Mouse (Mus musculus) T-helper 17 cell (primary cell): ENCODE data around the gene Baz2b.

Source experiments
- in situ Hi-C, 2 experiments: fragments of 300-600 bp; cut with MboI, MseI; formaldehyde crosslinking; loops; 1 replicate in 1 of 2; 2 replicates in 1 of 2; pipeline ENCODE4 v1.15.1; 2025; ENCODE audit warnings: high pct_unique_total_duplicates in 2 of 2

The Baz2b gene

GRCm38 (mm10) chr2:60056043-60056442 lies 153.6 kb downstream of the Baz2b start:
- in situ Hi-C loops, result no loop called here

DNA sequence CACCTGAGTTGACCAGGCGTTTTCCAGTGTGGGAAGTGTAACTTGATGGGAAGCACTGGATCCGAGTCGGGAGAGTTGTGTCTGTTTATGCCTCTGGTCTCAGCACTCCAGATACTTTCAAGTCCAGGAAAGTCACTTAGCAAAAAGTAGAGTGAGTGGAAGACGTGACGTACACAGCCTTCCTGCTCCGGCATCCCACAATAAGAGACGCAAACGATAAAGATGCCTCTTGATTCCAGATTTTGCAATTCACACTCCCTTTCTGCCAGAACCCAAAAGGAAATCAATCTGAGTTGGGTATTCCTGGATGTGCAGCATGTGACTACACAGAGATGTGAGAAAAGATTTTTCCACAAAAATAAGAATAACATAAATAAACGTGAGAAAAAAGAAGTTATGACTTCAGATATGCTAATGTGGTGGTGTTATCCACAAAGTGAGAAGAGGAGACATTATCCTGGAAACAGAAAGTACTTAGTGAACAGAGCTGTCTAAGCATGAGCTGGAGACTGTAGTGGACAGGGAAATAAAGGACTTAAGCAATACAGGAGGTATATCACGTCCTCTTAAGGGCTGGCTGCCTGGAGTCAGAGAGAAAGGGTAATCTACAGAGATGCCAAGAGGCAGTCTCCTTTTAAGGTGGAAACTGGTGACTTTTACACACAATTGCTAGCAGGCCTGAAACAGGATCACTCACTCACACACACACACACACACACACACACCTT lies 154.7 kb downstream of the Baz2b start:
- in situ Hi-C loops, result no loop called here

DNA sequence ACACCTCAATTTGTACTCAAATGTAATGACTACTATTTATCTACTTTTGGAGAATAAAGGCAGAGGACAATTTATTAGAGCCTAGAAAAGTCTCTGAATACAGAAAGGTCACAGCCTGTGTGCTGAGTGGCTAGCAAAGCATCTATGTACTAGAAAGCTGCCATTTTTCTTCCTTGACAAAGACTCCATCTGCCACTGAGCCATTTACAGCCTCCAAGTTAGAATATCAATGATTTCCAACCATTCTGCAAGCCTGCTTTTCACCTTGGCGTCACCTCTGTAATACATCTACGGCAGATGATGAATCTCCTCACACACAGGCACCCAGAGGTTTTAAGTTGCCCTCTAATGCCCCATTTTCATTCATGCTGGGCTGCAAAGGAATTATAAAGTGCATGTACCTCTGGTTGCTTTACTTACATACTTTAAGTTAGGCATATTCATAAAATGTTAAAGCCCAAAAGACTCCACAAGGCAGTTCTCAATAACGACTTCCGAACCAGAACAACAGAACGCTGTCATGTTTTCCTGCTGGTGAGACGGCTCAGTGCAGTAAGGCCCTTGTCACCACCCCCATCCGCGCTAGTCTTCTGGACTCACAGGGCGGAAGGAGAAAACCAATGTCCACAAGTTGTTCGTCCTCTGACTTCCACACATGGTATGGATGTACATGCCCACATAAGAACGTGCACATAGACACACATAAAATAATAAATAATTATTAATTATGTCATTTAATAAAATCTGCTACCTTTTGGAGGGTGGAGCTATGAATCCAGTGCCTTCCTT lies 156.2 kb downstream of the Baz2b start:
- in situ Hi-C loops, result no loop called here

DNA sequence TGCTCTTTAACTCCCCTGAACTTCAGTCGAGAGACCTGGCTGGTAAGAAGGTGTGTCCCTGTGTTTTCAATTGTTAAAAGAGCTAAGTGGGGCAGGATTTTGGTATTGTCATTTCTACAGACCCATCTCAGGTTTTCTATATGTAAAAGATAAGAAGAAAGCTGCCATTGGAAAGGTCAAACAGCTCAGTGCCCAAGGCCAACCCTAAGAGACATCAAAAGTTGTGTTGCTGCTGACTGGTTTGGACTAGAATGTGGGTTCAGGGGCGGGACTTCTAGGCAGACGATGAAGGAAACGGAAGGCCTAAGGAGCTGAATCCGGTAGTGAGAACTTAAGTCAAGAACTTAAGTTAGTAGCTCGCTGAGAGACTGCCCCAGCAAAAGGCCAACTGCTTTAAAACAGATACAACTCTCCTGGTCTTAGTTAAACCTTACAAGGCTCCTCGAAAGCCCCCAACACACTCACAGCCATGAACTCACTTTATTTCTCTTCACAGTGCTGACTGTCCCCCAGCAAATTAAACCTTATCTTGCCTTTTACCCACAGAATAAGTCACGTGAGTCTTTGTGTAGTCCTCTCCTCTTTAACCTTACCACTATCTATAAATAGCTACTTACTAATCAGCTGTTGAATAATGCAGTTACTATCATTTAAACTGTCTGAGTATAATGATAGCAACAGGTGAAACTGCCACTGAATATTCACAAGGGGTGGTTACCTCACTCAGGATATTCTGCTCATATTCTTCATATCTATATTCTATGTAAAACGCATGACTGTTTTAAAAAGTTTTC lies 158.8 kb downstream of the Baz2b start:
- in situ Hi-C loops, result no loop called here

DNA sequence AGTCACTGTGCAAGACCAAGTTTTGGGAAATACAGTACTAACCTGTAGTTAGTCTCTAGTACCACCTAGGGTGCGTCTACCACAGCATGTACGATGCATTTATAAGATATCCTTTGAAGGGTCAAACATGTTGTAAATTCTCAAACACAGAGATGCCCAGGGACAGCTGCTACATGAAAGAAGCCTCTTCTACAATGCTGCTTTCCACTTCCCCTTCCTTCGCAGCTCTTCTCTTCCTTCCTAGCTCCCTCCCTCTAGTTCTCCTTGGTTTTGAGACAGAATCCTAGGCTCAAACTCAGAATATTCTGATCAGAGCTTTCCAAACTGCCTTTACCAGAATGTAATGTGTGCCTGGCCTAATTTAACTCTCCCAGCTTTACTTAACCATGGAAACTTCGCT lies 159.8 kb downstream of the Baz2b start:
- in situ Hi-C loops, result loop anchor here in 1 of 2 experiments (10.0 kb wide), 1 partner anchor 155 kb away; the partner anchor contains the start of genes Baz2b and March7

DNA sequence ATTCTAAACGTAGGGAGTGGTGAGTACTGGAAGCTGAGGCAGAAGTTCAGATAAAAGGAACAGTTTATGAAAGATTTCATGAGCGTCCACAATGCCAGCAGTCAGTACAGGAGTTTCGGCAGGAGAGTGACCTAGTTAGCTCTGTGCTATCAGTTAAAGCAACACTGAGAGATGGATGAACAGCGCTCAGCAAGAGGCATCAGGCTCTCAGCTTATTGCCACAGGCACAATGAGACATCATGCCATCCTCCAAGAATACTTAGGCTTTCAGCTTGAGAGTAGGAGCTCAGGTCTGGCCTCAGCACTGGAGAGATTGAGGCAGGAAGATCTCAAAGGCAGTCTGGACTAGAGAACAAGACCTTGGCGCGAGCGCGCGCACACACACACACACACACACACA lies 160.3 kb downstream of the Baz2b start:
- in situ Hi-C loops, result loop anchor here in 1 of 2 experiments (10.0 kb wide), 1 partner anchor 155 kb away; the partner anchor contains the start of genes Baz2b and March7

DNA sequence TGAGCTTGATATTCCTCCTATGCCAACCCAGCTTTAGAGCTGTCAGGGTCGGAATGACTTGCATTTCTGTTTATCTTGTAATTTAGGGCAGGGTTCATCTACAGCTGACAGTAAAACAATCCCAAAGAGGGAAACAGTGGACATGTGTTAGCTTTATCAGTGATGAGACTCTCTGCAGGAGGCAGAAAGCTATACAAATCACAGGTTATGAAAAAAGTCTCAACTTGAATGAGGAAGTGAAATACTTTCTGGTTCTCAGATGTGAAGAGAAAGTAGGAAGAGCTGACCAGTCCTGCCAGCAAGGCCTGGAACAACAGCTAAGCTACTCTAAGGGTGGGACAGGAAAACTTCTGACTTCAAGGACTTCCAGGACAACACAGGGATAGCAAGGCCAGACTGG lies 163.6 kb downstream of the Baz2b start:
- in situ Hi-C loops, result loop anchor here in 1 of 2 experiments (10.0 kb wide), 1 partner anchor 159 kb away; the partner anchor contains the start of genes Baz2b and March7

GRCm38 (mm10) chr2:60044988-60045387 lies 164.7 kb downstream of the Baz2b start:
- in situ Hi-C loops, result loop anchor here (5.0 to 10.0 kb wide), 3 partner anchors 82 to 160 kb away; partner anchors contain the start of genes Baz2b (in 1 of the 2) and March7 (in 1 of the 2)

DNA sequence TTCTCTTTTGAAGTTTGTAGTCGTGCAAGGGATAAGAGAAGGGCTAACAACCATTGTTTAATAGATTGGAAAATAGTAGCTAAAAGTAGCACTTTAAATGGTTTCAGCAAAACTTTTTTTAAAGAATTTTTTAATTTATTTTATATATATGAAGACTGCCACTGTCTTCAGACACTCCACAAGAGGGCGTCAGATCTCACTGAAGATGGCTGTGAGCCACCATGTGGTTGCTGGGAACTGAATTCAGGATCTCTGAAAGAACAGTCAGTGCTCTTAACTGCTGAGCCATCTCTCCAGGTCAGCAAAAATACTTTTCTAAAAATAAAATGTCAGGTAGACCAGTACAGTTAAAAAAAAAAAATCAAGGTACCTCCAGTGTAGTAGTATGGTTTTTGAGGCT lies 165.1 kb downstream of the Baz2b start:
- in situ Hi-C loops, result loop anchor here (5.0 to 10.0 kb wide), 3 partner anchors 83 to 160 kb away; partner anchors contain the start of genes Baz2b (in 1 of the 2) and March7 (in 1 of the 2)

DNA sequence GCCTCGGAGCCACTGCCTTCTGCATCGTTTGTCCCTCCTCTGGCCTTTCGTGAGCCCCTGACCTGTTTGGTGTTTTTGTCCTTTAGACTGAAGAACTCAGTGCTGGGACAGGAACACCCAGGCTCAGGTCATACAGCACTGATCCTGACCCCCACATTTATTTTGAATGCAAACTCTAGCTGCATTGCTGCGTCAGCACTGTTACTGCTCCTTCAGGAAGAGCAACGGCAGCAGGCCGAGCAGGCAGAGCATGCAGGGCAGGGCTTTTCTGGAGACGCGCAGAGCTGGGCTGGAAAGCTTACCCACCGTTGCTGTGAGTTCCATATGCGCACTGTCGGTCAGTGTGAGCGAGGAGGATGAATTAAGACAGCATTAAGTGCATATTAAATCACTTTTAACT lies 166.9 kb downstream of the Baz2b start:
- in situ Hi-C loops, result loop anchor here (5.0 to 10.0 kb wide), 3 partner anchors 85 to 162 kb away; partner anchors contain the start of genes Baz2b (in 1 of the 2) and March7 (in 1 of the 2)

DNA sequence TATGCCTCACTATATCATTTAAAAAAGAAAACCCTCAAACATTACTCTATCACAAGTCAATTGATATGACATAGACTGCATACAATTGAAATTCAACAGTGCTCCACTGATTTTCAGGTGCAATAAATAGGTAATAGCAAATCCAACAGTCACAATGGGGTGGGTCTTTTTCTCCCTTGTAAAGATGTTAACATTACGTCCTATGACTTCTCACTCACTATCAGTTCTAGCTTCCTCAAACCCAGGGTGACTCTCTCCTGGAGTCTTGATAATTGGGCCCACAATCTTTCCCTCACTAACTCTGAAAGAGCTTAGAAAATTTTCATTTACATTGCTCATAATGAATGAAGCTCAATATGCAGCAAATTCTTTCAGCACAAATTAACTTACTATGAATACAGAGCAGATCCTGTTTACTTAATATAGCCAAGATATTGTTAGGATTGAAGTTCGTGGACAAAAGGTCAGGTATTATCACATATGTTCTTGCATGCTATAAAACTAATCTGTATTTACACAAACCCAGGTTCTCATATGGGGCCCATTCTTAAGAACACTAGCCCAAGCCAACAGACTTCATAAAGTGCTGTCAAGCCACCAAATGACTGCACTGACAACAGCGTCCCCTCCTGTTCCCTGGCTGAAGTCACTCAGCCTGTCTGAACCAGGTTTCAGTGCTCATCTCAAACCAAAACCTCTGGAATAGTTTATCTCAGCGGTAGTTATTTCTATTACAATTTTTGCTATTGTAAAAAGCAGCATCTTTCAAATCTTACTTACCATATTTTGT lies 168.0 kb downstream of the Baz2b start:
- in situ Hi-C loops, result loop anchor here (5.0 to 10.0 kb wide), 3 partner anchors 86 to 163 kb away; partner anchors contain the start of genes Baz2b (in 1 of the 2) and March7 (in 1 of the 2)

DNA sequence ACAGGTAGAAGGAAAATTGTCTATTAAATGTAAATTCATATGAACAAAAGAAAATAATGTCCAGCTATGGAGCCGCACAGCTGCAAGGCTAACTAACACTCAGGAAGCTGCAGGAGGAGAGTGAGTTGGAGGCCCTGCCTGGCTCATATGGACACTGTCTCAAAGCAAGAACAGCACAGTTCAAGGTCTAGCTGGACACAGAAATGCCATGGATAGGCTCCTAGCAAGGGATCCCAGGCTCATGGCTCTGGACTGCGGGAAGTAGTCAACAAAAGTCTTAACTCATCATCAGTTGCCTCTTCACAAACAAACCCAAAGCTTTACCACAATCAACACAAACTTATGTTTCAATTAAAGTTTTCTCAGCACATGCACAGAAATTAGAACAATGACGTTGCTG lies 169.5 kb downstream of the Baz2b start:
- in situ Hi-C loops, result loop anchor here (5.0 to 10.0 kb wide), 3 partner anchors 87 to 165 kb away; partner anchors contain the start of genes Baz2b (in 1 of the 2) and March7 (in 1 of the 2)

DNA sequence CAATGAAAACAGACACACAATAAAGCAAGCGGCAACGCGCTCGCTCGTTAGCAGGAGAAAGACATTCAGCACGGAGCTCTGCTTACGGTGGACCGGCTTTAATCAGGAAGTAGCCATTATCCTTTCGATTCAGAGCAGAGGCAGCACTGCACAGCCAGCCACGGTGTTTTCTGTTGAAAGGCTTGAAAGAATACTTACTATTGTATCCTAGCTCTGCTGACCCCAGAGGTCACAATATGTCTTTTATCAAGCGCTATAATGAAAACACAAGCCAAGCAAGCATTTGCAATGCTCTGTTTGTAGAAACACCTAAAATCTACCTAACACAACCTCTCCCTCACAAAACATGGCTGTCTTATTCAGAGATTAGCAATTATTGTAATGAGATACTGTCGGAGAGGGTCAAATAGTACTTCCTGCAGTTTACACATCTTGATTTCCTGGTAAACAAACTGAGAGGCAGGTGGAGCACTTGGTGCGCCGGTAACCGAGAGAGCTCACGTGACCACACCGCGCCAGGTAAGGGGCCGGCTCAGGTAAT lies 172.6 kb downstream of the Baz2b start:
- in situ Hi-C loops, result no loop called here

DNA sequence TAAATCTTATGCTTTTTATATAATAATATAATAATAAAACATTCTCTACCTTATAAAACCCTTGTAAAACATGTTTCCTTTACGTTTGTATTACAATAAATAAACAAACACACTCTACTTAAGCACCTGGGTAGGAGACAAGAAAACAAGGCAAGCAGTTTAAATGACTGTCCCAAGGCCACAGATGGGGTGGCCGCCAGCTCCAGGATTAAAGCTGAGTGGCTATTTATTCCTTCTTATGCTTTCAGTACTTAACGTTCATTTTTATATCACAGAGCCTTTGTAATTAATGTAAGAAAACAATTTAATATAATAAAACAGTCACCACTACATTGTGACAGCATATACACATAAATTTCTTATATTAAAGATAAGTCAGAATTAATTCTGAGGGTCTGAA lies 173.3 kb downstream of the Baz2b start:
- in situ Hi-C loops, result no loop called here

DNA sequence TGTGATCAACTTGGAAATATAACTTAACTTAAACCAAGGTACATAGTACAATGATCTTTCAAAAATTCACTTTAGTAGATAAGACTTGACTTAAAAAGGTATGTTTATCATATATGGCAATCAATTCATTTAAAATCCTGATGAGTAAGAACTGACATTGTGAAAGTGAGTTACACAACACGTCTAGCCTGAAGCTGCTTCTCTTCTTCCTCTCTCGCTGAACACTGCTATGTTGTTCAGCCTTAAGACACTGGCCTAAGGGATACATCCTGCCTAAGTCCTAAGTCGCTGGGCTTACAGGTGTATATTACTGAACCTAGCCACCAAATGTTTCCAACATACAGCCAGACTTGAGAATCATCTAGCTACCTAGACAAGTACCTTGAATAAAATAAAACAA lies 178.6 kb downstream of the Baz2b start:
- in situ Hi-C loops, result no loop called here

GRCm38 (mm10) chr2:60029020-60029419 lies 180.6 kb downstream of the Baz2b start:
- in situ Hi-C loops, result no loop called here

DNA sequence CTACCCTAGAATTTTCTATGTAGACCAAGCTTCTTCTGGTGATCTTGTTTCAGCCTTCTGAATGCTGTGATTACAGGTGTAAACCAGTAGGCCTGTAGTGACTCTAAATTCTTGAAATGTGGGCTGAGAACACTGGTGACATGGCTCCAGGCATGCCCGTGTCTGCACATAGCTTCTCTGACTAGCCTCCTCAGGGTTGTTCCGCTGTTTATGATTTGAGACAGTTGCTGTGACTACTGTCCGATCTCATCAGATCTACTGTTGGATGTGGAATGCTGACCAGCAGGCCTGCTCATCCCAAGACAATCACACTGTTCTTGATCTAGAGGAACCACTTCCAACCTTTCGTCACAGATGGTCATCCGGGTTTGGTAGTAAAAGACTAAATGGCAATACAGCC lies 182.5 kb downstream of the Baz2b start:
- in situ Hi-C loops, result no loop called here

- in situ Hi-C loops, result no loop called here
These were observed 183.1 kb downstream of the Baz2b start for GRCm38 (mm10) chr2:60026554-60026953.

GRCm38 (mm10) chr2:60023777-60024176 lies 185.9 kb downstream of the Baz2b start:
- in situ Hi-C loops, result no loop called here

- in situ Hi-C loops, result no loop called here
These were observed 188.1 kb downstream of the Baz2b start for GRCm38 (mm10) chr2:60021556-60021955.
